Mouse (Mus musculus): ENCODE data around the gene Sirt1. TPM values are rescaled to one million over a fixed set of nuclear protein-coding genes. Genes with fewer than 3 reads are reported as not detected.
A peak's percentile ranks its signal among the peaks of the same experiment; 100 is the strongest.

Sirt1 gene
- total RNA-seq, 1 experiment from 2014 or later, result 53.1 TPM

GRCm38 (mm10) chr10:63337951-63338836 is 43.3 kb downstream of the Sirt1 start:
- peak; percentile 37; the same call in 1 of the 2 replicates for ATAC-seq (replicated peaks; ENCODE audit: low read depth, poor library complexity, severe bottlenecking)

- ATAC-seq (replicated peaks; ENCODE audit: low read depth, poor library complexity, severe bottlenecking), result no peak
These were observed 44.2 kb downstream of the Sirt1 start for GRCm38 (mm10) chr10:63337326-63337725.

DNA sequence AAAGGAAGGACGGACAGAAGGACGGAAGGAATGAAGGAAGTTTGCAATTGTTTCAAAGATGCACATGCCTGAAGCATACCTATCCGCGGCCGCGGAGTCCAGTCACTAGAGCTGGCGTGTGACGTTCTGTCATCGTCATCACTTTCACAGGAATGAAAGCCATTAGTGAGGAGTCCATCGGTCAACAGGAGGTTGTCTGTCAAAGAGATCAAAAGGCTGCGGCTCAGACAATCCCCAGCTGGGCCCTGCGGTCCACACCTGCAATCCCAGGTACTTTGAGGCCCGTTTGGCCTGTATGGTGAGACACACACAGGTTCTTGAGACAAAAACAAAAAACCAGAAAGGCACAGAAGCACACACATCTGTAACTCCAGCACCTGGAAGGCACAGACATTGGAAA is 44.6 kb downstream of the Sirt1 start:
- ATAC-seq (replicated peaks; ENCODE audit: low read depth, poor library complexity, severe bottlenecking), result no peak

GRCm38 (mm10) chr10:63327091-63327490 is 54.4 kb downstream of the Sirt1 start:
- no peak for ATAC-seq (replicated peaks; ENCODE audit: low read depth, poor library complexity, severe bottlenecking)

DNA sequence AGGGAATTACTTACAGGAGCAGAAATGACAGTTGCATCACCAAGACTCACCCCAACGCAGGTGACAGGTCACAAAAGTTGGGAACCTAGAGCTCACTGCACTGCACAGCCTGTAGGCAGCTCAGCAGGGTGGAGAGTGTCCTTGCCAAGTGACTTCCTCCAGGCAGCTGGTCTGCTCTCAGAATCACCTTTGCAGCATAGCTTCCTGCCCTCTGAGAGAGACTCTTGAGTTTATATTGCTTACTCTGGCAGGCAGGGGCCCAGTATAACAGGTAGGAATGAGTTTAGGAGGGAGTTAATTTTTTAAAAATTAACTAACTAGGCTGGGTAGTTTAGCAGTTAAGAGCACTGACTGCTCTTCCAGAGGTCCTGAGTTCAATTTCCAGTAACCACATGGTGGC is 67.8 kb downstream of the Sirt1 start:
- ATAC-seq (replicated peaks; ENCODE audit: low read depth, poor library complexity, severe bottlenecking), result no peak

DNA sequence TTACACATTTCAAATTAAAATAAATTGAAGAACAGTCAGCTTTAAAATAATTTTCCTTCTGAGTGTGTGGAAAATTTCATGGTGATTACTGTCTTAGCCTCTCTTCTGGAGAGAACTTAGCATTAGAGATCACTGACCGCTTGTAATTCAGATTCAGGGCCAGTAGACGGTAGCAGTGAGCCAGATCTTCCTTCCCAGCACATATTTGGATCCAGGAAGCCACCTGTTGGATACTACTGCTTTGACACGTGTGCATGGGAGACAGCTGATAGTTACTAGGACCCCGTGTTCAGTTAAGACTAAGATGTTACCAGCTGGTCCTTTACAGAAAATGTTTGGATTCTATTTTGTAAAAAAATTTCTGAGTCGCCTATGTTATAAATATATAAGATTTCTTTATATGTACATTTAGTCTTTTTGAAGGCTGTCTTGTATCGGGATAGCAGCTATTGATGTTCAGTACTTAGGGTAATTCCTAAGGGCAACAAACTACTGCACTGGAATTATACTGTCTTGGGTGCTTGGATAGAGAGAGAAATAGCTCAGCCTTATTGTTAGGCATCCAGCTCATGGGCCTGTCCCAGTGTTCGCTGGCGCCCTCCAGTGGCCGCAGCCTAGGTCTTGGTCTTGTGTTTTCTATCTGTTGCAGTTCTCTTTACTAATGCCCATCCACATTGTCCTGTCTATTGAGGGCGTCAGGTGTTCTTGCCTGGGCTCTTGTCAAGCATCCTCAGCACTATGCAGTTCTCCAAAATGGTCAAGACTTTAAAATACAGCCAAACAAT is 72.7 kb downstream of the Sirt1 start:
- peak; percentile 94 for ATAC-seq (replicated peaks; ENCODE audit: low read depth, poor library complexity, severe bottlenecking)

DNA sequence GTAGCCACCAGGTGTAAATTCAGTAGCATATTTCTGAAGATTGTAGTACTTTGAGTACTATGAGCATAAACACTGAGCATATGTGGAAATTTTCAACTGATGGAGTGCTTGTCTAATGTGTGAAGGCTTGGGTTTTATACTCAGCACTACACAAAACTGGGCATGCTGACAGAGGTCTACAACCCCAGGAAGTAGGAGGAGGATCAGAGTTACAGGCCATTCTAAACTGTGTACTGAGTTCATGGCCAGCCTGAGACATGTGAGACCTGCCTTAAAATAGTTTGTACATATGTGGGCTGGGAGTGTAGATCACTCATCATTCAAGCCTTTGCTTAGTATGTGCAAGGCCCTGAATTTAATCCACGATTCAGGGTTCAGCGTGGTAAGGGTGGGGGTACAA is 79.1 kb downstream of the Sirt1 start:
- ATAC-seq (replicated peaks; ENCODE audit: low read depth, poor library complexity, severe bottlenecking), result no peak

GRCm38 (mm10) chr10:63282846-63283245 is 98.7 kb downstream of the Sirt1 start:
- ATAC-seq (replicated peaks; ENCODE audit: low read depth, poor library complexity, severe bottlenecking), result no peak

GRCm38 (mm10) chr10:63282417-63282816 is 99.1 kb downstream of the Sirt1 start:
- no peak for ATAC-seq (replicated peaks; ENCODE audit: low read depth, poor library complexity, severe bottlenecking)

- ATAC-seq (replicated peaks; ENCODE audit: low read depth, poor library complexity, severe bottlenecking), result no peak
These were observed 101.7 kb downstream of the Sirt1 start for GRCm38 (mm10) chr10:63279851-63280250.

DNA sequence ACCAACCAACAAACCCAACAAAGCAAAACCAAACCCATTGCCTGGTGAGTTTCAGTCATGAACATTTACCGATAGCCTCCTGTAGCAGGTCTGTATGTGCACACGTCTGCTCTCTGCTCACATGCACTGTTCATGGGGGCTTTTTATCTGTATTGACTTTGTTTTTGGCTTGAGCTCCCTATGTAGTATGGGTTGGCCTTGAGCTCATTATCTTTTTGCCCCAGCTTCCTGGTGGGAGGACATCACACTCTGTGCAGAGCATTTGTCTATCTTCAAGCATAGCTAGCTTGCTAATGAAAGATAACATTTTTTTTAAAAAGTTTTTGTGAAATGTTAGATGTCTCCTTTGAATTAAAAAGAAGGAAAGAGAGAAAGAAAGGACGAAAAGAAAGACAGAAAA is 104.5 kb downstream of the Sirt1 start:
- ATAC-seq (replicated peaks; ENCODE audit: low read depth, poor library complexity, severe bottlenecking), result peak; percentile 96

DNA sequence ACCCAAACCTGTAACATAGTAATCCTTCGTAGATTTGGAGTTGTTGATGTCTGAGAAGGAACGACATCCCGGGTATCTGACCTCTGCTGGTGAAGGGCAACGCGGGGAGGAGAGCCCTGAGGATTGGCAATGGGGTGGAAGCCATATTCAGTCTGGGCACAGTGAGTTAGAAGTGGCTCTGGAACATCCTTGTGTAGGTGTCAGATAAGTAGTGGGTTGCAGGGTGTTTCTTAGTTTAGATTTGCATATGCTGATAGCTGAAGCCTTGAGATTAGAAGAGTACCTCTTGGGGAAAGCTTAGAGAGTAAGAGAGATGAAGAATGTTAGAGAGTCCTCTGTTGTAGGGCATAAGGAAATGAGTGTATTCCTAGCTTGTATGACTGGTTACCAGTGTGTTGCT is 108.6 kb downstream of the Sirt1 start:
- ATAC-seq (replicated peaks; ENCODE audit: low read depth, poor library complexity, severe bottlenecking), result 0 out of 2 replicates have a peak, but pooled peaks have one; percentile 22

DNA sequence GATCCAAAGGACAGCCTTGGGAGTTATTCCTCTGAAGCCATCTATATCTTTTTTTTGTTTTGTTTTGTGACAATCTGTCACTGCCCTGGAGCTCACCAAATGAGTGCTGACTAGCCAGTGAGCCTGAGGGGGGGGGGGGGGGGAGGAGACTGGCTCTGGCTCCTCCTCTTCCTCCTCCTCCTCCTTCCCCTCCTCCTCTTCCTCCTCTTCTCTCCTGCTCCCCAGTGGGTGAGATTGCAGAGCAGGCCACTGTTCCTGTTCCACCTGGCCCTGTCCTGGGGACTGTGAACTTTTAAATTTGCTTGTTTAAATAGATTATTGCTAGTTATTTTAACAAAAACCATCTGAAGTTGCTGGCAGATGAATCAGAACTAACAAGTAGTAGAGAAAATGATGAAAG is 109.1 kb downstream of the Sirt1 start:
- no peak for ATAC-seq (replicated peaks; ENCODE audit: low read depth, poor library complexity, severe bottlenecking)

Other genes with a start within 250 kb of the Sirt1 start
- gene Mypn, start 177.8 kb downstream of the Sirt1 start, total RNA-seq (2017), result not detected in 2 replicates
- gene Herc4, start 137.9 kb downstream of the Sirt1 start, total RNA-seq (2017), result 60.8 and 69.6 TPM in 2 replicates
- gene Dnajc12, start 739 bp upstream of the Sirt1 start, total RNA-seq (2017), result 2.0 and 6.6 TPM in 2 replicates
- not detected in 2 replicates for gene Gm7075, start 40.1 kb upstream of the Sirt1 start, total RNA-seq (2017)
- not detected in 2 replicates for gene Ctnna3, start 48.4 kb upstream of the Sirt1 start, total RNA-seq (2017)